Mouse (Mus musculus) large intestine, adult 2 months (tissue): Measurements from ENCODE around the gene Msantd3. TPM values are rescaled to one million over a fixed set of nuclear protein-coding genes. Genes with fewer than 3 reads are reported as not detected.

ENCODE experiments used
- DNase-seq: peaks from one replicate; pipeline ENCODE4 v3.0.0-alpha.2; 2012; ENCODE audit warnings: low read depth, low spot score
- WGBS: fragments of 180-500 bp; shearing (Covaris S2); methylation state at CpG from one replicate; pipeline ENCODE4 v1.1.7; 2018; 5-methylcytosine and 5-hydroxymethylcytosine counted together
- polyA plus RNA-seq: library from polyadenylated mRNA; depleted of rRNA; stranded (reverse); fragments of >200 nt; gene quantifications from 2 replicates; pipeline ENCODE4 v1.2.3, GENCODE M21; 2012; rRNA removed

The Msantd3 gene
- 1.5 and 1.6 TPM in 2 replicates for polyA plus RNA-seq

DNA sequence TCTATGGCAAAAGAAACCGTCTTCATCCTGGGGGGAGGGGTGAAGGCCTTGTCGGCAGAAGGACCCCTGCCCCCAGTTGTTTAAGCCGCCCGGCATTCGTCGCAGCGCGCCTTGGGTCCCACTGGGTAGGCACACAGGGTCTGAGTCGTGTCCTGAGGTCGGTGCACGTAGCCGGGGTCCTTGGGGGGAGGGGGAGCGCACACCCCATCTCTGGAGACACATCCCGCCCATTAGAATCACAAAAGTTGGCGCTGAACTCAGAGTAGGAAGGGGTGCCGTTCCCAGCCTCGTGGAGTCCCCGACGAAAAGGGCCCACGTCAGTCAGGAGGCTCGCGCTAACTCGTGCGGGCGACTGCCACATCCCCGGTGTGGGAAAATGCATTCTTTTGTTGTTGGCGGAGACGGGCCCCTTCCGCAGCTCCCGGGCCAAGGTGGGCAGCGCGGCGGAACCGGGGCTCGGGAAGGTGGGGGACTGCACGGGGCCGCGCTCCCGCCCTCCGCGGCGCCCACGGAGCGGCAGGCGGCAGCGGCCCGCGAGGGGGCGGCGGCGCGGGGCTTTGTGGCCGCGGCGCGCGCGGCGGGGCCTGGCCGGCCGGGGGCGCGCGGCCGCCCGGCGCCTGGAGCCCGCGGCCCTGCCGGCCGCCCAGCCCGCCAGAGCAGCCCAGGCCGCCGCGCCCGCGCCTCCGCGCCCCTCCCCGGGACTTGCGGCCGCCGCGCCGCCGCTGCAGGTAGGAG lies at the start of gene Msantd3:
TSS of gene Msantd3 (plus strand) at position 95 of the 735 bp plus-strand sequence.
- WGBS, result 6% methylated on average over 82 of the region's 86 CpGs
- DNase-seq, result no peak

- 8% methylated on average over 14 of the region's 14 CpGs for WGBS
- no peak for DNase-seq
Measured at GRCm38 (mm10) chr4:48491290-48491743, 48.4 kb upstream of the Msantd3 start.

GRCm38 (mm10) chr4:48492510-48492909 lies 47.2 kb upstream of the Msantd3 start:
- 70% methylated on average over 2 of the region's 2 CpGs for WGBS
- no peak for DNase-seq

GRCm38 (mm10) chr4:48510861-48511260 lies 28.9 kb upstream of the Msantd3 start:
- DNase-seq, result no peak
- WGBS, result 27% methylated on average over 2 of the region's 2 CpGs

GRCm38 (mm10) chr4:48529559-48529958 lies 10.2 kb upstream of the Msantd3 start:
- no peak for DNase-seq
- WGBS, result 87% methylated on average over 1 of the region's 1 CpGs

DNA sequence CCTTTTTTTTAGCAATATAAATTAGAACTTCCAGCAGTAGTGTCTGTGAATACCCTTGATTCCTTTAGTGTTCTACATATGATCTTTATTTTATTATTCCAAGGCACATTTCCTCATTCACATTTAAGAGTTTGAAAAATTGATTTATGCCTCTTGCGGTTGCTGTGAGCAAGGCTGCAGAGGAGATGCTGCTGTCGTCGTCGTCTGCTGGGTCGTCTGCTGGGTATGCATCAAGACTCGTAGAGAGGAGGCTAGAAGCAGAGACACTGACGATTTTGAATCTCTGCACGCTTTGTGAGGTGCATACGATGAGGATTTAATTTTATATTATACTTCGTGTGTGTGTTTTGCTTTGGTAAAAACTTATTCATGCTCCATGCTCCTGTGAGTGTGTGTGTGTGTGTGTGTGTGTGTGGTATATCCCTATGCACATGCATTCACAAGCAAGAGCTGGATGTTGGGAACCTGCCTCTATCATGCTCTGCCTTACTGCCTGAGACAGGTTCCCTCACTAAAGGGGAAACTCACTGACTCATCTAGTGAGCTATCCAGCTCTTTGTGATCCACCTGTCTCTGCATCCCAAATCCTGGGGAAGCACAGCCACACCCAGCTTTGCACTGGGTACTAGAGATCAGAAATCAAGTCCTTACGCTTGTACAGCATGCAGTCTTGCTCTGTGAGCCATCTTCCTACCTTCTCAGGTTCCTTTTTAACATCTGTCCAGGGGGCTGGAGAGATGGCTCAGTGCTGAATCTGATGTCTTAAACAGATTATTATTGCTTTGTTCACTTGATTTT lies 7.7 kb upstream of the Msantd3 start:
- no peak for DNase-seq
- 74% methylated on average over 11 of the region's 11 CpGs for WGBS

DNA sequence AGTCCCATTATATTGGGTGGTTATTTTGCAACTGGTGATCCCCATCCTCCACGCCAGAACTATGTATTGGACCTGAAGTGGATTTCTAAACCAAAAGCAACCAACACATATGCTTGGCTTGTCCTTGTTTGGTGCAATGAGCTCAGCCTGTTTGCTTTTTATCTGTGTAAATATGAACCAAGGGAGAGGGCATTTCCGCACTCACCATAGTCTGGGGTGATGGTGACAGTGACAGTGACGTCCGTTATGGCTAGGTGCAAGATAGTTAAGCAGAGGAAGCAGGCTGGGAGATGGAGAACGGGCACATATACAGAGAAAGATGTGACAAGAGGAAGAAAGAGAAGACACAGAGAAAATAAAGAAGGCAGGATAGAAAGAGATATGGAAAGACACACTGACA lies 3.5 kb upstream of the Msantd3 start:
- 59% methylated on average over 5 of the region's 5 CpGs for WGBS
- no peak for DNase-seq

GRCm38 (mm10) chr4:48537024-48537423 lies 2.7 kb upstream of the Msantd3 start:
- 89% methylated on average over 5 of the region's 5 CpGs for WGBS
- DNase-seq, result no peak

GRCm38 (mm10) chr4:48538581-48538980 lies 1.2 kb upstream of the Msantd3 start:
- no peak for DNase-seq
- WGBS, result 41% methylated on average over 2 of the region's 2 CpGs

- no peak for DNase-seq
Measured at GRCm38 (mm10) chr4:48540576-48541111, 909 bp downstream of the Msantd3 start.

GRCm38 (mm10) chr4:48541526-48542250 lies 2.0 kb downstream of the Msantd3 start:
- WGBS, result 72% methylated on average over 15 of the region's 15 CpGs

More at GRCm38 (mm10) chr4:48540576-48541111, 909 bp downstream of the Msantd3 start:
- under 1% methylated on average over 40 of the region's 50 CpGs for WGBS

GRCm38 (mm10) chr4:48542351-48542750 lies 2.6 kb downstream of the Msantd3 start:
- no peak for DNase-seq
- 61% methylated on average over 5 of the region's 5 CpGs for WGBS

More at GRCm38 (mm10) chr4:48541526-48542250, 2.0 kb downstream of the Msantd3 start:
- DNase-seq, result no peak

- 67% methylated on average over 6 of the region's 6 CpGs for WGBS
- DNase-seq, result no peak
Measured at GRCm38 (mm10) chr4:48543071-48543865, 3.5 kb downstream of the Msantd3 start.

DNA sequence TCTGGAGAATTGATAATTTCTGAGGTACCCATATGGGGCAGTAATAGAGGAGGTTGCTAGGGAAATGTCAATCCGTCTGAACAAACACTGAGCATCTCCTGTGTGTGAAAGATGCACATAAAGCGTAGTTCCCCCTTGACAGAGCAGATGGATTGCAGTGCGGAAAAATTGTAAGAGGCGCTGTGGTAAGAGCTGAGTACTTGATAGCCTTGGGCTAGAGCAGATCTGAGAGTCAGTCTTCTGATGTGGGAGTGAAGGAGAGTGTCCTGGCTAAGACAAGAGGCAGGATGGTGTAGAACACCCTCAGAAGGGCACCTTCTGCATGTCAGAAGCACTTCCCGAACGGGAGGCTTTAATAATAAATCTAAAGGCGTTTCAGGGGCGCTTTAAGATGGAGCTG lies 4.4 kb downstream of the Msantd3 start:
- 88% methylated on average over 8 of the region's 8 CpGs for WGBS
- DNase-seq, result no peak

DNA sequence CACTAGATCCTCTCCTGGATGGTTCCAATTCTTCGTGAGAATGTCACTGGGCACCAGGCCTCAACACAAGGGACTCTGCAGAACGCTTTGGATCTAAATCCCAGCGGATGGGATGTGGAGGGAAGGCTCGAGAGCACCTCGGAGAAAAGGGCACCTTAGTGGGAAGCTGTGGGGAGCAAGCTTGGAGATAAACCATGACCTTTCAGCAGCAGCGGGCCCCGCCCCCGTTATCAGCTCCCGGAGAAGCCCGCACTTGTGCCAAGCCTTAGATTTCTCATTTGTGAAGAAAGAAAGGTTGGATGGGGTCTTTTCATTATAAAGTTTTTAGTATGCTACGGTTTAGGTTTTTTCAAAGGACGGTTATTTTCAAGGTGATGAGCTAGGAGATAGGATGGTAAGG lies 6.2 kb downstream of the Msantd3 start:
- no peak for DNase-seq

DNA sequence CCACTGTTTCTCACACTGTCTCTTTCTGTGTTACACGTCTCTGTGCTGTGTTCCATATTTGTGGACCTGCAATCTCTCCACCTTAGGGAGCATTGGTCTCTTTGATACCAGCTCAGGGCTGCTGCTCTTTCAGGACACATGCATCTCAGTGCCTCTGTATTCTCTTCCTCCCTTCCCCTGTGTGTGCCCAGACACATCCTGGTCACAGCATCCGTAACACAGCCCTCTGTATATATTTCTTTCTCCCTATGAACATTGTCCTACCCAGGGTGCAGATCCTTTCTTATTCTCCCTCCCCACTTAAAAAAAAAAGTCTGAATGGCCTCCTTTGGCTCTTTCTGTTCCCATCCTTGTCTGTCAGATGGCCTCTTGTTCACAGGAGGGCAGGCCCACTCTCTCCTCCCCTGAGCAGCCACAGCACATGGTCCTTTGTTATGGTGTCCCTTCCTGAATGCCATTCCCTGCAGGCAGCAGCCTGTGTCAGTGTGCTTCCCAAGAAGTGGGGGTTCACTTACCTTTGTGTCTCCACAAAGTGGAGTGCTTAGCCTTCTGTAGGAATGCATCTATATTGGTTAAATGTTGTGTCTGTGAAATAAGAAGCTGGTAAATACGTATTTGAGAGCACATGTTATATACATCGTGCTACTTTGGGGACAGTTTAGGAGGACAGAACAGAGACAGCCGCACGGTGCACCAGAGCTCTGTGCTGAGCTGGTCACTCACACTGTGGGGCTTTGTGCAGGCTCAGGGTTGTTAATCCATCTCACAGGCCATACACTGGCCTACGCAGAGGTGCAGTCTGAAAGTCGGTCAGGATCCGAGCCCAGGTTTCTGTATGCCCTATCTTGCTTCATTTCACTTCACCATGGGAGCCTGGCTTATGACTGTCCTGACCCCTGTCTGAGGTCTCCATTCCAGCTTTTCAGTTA lies 7.1 kb downstream of the Msantd3 start:
- 90% methylated on average over 9 of the region's 9 CpGs for WGBS
- no peak for DNase-seq

More for the DNA sequence above, 6.2 kb downstream of the Msantd3 start:
- 35% methylated on average over 12 of the region's 12 CpGs for whole genome bisulfite sequencing

DNA sequence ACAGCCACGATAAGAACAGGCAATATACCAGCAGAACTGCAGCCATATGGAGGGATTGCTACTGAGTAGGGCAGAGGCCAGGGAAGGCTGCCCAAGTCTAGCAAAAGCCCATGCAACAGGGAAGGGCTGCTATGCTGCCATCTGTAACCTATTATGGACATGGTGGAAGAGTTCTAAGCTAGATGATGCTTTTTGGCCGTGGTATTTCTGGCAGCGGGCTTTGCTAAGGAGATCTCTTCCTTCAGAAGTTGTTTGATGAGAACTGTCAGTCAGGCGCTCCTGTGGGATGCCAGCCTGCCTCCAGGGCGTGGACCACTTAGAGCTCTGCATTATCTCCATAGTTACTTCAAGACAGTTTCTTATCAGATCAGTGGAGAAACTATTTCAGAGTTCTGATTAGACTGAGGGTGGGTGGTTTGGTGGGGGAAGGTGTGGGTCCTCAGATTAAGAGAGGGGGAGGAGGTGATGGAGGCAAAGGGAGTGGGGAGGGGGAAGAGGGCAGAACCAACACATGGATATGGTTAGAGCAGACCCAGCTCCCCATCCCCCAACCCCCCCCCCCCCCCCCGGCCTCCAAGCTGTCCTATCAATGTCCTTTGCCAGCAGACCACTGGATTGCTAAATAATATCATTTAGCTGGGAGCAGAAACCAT lies 8.8 kb downstream of the Msantd3 start:
- WGBS, result 70% methylated on average over 6 of the region's 6 CpGs
- DNase-seq, result no peak
